Mouse (Mus musculus) liver, embryonic 14.5 days (tissue): ENCODE data around the gene Atp8a2. TPM values are rescaled to one million over a fixed set of nuclear protein-coding genes. Genes with fewer than 3 reads are reported as not detected.
A peak's percentile ranks its signal among the peaks of the same experiment; 100 is the strongest.

ENCODE experiments used
- ATAC-seq: fragments of 200-750 bp; cut with Nextera tagmentation; 2 replicates; pipeline ENCODE4 v1.8.0; 2017; ENCODE audit warnings: moderate number of reproducible peaks, mild to moderate bottlenecking, moderate library complexity; ENCODE audit not compliant: insufficient read depth
- DNase-seq, 3 experiments: peaks; one replicate each; pipeline ENCODE4 v3.0.0-alpha.2; 2012 to 2013; ENCODE audit warnings: low read depth in 3 of 3, low spot score in 3 of 3
- H3K27ac ChIP-seq: fragments of 300-500 bp; sonication (generic); 2 replicates; pipeline ENCODE4 v1.5.1; 2014; ENCODE audit warnings: moderate library complexity, mild to moderate bottlenecking, control low read depth, inconsistent platforms
- H3K27me3 ChIP-seq: fragments of 300-500 bp; sonication (generic); 2 replicates; pipeline ENCODE4 v1.6.1; 2014; ENCODE audit warnings: mild to moderate bottlenecking, low read length, moderate library complexity; ENCODE audit not compliant: control insufficient read depth, insufficient read depth
- H3K36me3 ChIP-seq: fragments of 300-500 bp; sonication (generic); replicated peaks from 2 replicates; pipeline ENCODE4 v1.6.1; 2014; ENCODE audit warnings: low read depth; ENCODE audit not compliant: control insufficient read depth, insufficient read depth
- H3K4me1 ChIP-seq, 2 experiments: fragments of 200-500 bp in 1 of 2; fragments of 300-500 bp in 1 of 2; sonication (generic) in 1 of 2; replicated peaks; 2 replicates each; pipeline ENCODE4 v1.6.1; 2012 to 2014; ENCODE audit warnings: antibody characterized with exemption in 1 of 2, inconsistent platforms in 1 of 2, low read length in 1 of 2; ENCODE audit not compliant: control insufficient read depth in 2 of 2, insufficient read depth in 2 of 2
- H3K4me2 ChIP-seq: fragments of 300-500 bp; sonication (generic); 2 replicates; pipeline ENCODE4 v1.6.1; 2014; ENCODE audit warnings: low read depth, mild to moderate bottlenecking, control low read depth, moderate library complexity
- H3K4me3 ChIP-seq, 2 experiments: fragments of 200-500 bp in 1 of 2; fragments of 300-500 bp in 1 of 2; sonication (generic) in 1 of 2; 2 replicates each; pipeline ENCODE4 v1.5.1; 2012 to 2014; ENCODE audit warnings: low read depth in 2 of 2, low read length in 2 of 2, mild to moderate bottlenecking in 2 of 2, control low read depth in 1 of 2, inconsistent platforms in 1 of 2, moderate library complexity in 1 of 2; ENCODE audit not compliant: insufficient read depth in 1 of 2
- H3K9ac ChIP-seq: fragments of 300-500 bp; sonication (generic); replicated peaks from 2 replicates; pipeline ENCODE4 v1.6.1; 2014; ENCODE audit warnings: mild to moderate bottlenecking, control low read depth, moderate library complexity
- H3K9me3 ChIP-seq: fragments of 300-500 bp; sonication (generic); 2 replicates; pipeline ENCODE4 v1.6.1; 2016; ENCODE audit warnings: low read length, mixed read lengths; ENCODE audit not compliant: control insufficient read depth
- CTCF ChIP-seq: IDR thresholded peaks from 2 replicates; pipeline ENCODE4 v1.5.1; 2016; ENCODE audit warnings: antibody characterized with exemption, low read depth, control low read depth
- EP300 ChIP-seq: IDR thresholded peaks from 2 replicates; pipeline ENCODE4 v1.6.1; 2016; ENCODE audit warnings: antibody characterized with exemption, low read depth
- WGBS: fragments of 180-500 bp; shearing (Covaris S2); extraction: QIAGEN DNeasy Blood & Tissue Kit; methylation state at CpG from one replicate; pipeline ENCODE4 v1.1.7; 2014; ENCODE audit not compliant: insufficient replicate concordance; 5-methylcytosine and 5-hydroxymethylcytosine counted together
- polyA plus RNA-seq, 2 experiments: library from polyadenylated mRNA; depleted of rRNA in 1 of 2; stranded (reverse) in 1 of 2; unstranded in 1 of 2; fragments of >200 nt; fragmentation: Nextera tagmentation in 1 of 2; extraction: Ambion mirVana in 1 of 2; gene quantifications; 2 replicates each; pipeline versions ENCODE4 v1.2.1 to v1.2.3; 2012 to 2014

Atp8a2 gene
- polyA plus RNA-seq, 2 experiments: 0.51 to 1.8 TPM

DNA sequence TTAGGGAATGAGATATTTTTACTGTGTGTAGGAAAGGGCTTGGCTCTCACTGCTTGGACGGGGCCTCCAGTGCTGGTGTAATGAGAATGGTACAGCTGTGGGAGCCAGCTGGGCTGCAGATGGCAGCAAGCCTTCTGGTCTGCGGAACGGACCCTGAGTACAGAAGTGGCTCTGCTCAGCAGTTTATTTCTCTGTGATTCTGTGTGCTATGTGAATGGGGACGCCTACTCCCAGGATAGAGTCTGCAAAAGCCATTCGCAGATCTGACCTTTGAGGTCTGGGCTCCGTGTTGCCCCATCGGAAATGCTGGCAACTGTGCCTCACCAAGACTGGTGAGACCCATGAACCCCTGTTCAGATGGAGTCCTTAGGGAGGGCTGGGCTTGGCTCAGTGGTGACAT lies 569.2 kb downstream of the Atp8a2 start:
- Histone ChIP-seq H3K4me2 (no peak overlapping the region), H3K4me3 (no peak overlapping the region), H3K9me3 (no peaks in the 10 kb centered on the region), H3K27ac (no peak overlapping the region), H3K4me1 (no peaks in the 10 kb centered on the region), H3K36me3 (no peaks in the 10 kb centered on the region), H3K27me3 (peaks cover 23% of the 10 kb centered on the region), H3K9ac (no peak overlapping the region)
- ATAC-seq: no peak
- TF ChIP-seq EP300 (no peak), CTCF (no peak)
- 60% methylated on average over 7 of the region's 7 CpGs for WGBS
- DNase-seq: no peak

DNA sequence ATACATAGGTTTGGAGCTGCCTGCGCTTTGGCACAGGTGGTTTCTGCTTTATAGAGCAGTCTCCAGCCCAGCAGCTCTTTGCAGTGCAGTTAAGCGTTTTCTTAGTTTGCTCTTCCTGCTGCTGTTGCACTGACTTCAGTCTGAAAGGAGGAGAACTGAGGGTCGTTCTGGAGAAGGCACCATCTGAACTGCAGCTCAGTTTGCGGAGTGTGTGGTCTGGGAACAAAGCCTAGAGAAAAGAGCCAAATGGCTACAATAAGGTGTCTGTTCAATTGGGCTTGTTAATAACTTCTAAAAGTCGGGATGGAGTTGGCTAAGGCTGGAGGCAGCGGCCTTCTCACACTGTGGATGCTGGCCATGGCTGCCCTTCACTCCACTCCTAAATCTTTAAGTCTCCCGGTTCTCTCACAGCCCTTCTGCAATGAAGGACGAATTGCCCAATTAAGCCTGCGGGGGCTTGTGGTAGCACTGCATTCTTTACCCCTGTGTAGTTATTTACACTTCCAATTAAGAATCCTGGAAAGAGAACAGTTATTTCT lies 569.8 kb downstream of the Atp8a2 start:
- peaks cover 23% of the 10 kb centered on the region for H3K27me3 ChIP-seq
- no peaks in the 10 kb centered on the region for H3K9me3 ChIP-seq
- H3K27ac ChIP-seq: no peak overlapping the region
- ATAC-seq (no peak), DNase-seq (no peak)
- H3K9ac ChIP-seq: no peak overlapping the region
- H3K36me3 ChIP-seq: no peaks in the 10 kb centered on the region
- no peaks in the 10 kb centered on the region for H3K4me1 ChIP-seq
- 38% methylated on average over 9 of the region's 9 CpGs for WGBS
- H3K4me3 ChIP-seq: no peak overlapping the region
- H3K4me2 ChIP-seq: no peak overlapping the region
- no peak for TF ChIP-seq CTCF
- TF ChIP-seq EP300: no peak

DNA sequence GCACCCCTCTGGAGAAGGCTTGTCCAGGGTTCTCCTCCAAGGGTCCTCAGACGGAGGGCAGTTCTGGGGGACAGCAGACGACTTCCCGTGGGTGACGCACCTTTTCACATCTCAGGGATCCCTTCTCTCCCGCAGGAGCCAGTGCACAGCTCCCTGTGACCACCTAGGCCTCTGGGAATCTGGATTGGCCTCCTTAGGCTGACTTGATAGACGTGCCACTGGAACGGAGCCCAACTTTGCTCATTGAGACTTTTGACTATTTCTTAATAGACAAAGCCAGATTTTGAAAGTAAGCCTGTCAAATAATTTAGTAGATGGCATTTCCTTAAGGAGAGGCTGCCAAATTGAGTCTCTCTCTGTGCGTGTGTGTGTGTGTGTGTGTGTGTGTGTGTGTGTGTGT lies 570.3 kb downstream of the Atp8a2 start:
- Histone ChIP-seq H3K4me3 (no peak overlapping the region; a peak in 1 of 4 replicates), H3K4me2 (no peak overlapping the region), H3K27ac (no peak overlapping the region), H3K9me3 (no peaks in the 10 kb centered on the region), H3K9ac (no peak overlapping the region), H3K36me3 (no peaks in the 10 kb centered on the region), H3K4me1 (no peaks in the 10 kb centered on the region), H3K27me3 (peaks cover 23% of the 10 kb centered on the region)
- TF ChIP-seq CTCF (no peak), EP300 (no peak)
- no peak for DNase-seq
- no peak for ATAC-seq
- 41% methylated on average over 8 of the region's 8 CpGs for WGBS

DNA sequence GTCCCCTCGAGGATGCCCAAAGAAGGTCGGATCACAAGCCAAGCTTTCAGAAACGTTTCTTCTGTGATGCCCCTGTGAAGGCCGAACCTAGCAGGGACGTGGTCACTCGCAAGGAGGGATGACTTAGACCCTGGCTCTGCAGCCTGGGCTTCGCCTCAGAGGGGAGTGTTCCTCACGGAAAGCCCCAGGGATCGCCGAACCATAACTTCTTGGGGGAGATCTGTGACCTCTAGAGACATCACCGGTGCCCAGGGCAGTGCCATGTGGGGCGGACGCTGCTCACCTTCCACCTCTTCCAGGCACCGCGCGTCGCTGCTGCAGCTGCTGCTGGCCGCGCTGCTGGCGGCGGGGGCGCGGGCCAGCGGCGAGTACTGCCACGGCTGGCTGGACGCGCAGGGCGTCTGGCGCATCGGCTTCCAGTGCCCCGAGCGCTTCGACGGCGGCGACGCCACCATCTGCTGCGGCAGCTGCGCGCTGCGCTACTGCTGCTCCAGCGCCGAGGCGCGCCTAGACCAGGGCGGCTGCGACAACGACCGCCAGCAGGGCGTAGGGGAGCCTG lies 571.1 kb downstream of the Atp8a2 start:
- no peak for ATAC-seq
- H3K9me3 ChIP-seq: no peaks in the 10 kb centered on the region
- H3K4me2 ChIP-seq: peak overlapping the region; percentile 55
- H3K27me3 ChIP-seq: peaks cover 23% of the 10 kb centered on the region
- H3K36me3 ChIP-seq: no peaks in the 10 kb centered on the region
- no peak overlapping the region for H3K27ac ChIP-seq
- H3K4me3 ChIP-seq: peak overlapping the region; percentile 25 to 45; a peak in 3 of 4 replicates
- TF ChIP-seq CTCF (no peak), EP300 (no peak)
- WGBS: 2% methylated on average over 51 of the region's 51 CpGs
- no peaks in the 10 kb centered on the region for H3K4me1 ChIP-seq
- no peak overlapping the region for H3K9ac ChIP-seq
- DNase-seq: no peak

DNA sequence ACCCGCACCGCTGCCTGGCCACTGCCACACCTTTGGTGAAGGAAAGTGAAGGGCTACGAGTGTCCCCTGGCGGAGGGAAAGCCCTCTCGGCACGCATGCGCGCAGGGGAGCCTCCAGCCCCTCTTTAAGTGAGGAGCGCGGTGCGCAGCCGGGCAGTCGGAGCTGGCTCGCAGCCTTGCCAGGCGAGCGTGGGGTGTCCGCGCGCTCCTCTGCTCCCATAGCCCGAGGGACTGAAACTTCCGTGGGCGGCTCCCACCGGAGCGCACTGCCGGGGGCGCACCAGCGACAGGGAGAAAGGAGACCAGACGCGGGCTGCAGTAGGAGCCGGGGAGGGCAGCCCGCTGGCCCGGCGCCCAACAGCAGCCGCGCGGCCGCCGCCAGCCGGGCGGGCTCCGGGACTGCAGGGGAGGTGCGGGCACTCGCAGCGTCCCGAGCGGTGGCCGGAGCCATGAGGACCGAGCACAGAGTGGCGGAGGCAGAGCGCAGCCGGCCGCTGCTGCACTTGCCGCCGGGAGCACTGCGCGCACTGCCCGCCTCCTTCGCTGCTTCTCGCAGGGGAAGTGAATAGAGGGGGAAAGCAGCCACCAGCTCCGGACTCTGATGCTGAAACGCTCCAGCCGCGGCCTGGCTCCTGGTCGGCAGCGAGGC lies 571.7 kb downstream of the Atp8a2 start, which contains the start of gene Shisa2:
Shisa2 (plus strand) TSS at position 151 of the 648 bp plus-strand sequence.
- Histone ChIP-seq H3K9ac (no peak within 1 kb of the TSS), H3K4me1 (no peaks in the 10 kb centered on the region), H3K27ac (no peak within 1 kb of the TSS), H3K36me3 (no peaks in the 10 kb centered on the region), H3K27me3 (peaks cover 23% of the 10 kb centered on the region), H3K4me3 (peak within 1 kb of the TSS; percentile 25 to 45), H3K4me2 (peak within 1 kb of the TSS; percentile 55), H3K9me3 (no peaks in the 10 kb centered on the region)
- TF ChIP-seq CTCF (peak; percentile 54), EP300 (no peak)
- 0 out of 2 replicates have a peak, but pooled peaks have one; percentile 52 for ATAC-seq
- under 1% methylated on average over 65 of the region's 65 CpGs for WGBS
- peak in 1 of 3 experiments; percentile 3 for DNase-seq
